Mouse (Mus musculus) urinary bladder, postnatal 4 days (tissue): ENCODE data around the gene Upk1a.

Experiments used
- DNase-seq, 2 experiments: peaks; one replicate each; pipeline ENCODE4 v3.0.0; 2021 to 2022; ENCODE audit warnings: low spot score in 2 of 2

Gene Upk1a

GRCm38 (mm10) chr7:30572969-30573368, 39.7 kb downstream of the Upk1a start:
- no peak for DNase-seq

- DNase-seq = no peak
Observed at GRCm38 (mm10) chr7:30572389-30572788, 40.3 kb downstream of the Upk1a start.

DNA sequence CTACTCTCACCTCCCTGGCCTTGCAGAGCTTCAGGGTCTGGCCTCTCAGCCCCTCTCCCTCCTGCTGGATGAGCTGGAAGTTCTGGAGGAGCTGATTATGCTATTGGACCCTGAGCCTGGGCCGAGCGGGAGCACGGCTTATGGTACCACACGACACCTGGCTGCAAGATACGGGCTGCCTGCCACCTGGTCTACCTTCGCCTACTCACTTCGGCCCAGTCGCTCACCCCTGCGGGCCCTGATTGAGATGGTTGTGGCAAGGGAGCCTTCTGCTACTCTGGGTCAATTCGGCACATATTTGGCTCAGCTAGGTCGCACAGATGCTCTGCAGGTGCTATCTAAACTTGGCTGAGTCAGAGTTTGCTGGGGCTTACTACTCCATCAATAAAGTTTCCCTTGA, 45.1 kb downstream of the Upk1a start:
- no peak for DNase-seq

GRCm38 (mm10) chr7:30566033-30566432, 46.6 kb downstream of the Upk1a start:
- DNase-seq = no peak

DNA sequence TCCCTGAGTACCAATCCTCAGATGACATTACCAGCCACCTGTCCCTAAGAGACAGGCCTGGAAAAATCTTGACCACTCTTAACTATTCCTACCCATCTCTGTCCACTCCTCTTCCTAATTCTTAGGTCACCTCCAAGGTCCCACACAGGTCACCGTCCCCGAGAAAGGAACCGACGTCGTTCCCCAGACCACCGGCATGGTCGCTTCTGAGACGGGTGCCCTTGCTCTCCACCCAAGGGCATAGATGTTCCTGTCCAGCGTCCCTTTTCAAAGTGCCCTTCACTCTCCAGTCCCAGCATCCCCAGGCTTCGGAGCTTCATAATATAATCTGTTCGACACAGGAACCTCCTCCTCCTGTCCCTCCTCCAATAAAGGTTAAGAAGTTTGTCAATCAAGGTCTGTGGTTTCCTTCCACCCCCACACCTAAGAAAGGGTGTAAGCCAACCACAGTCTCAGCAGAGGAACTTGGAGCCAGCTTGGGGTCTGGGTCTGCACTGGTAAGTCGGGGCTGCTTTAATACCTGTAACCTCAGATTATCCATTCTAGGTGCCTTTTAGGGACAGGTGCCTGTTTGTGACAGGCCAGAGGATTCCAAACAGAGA, 47.6 kb downstream of the Upk1a start, which contains the start of gene Igflr1:
Gene Igflr1 (plus strand): TSS at position 458 of the 602 bp plus-strand sequence.
- DNase-seq = no peak

DNA sequence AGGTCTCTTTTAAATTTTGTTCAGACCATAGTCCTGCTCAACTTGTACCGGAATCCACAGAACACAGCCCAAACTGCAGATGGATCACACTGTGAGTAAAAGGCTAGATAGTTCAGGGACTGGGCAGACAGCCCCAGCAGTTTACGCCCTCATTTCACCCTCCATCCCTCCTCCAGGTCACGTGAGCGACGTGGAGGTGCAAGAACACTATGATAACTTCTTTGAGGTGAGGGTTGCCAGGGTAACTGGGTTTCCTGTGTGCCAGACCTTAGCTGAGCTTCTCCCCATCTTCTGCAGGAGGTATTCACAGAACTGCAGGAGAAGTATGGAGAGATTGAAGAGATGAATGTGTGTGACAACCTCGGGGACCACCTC, 48.8 kb downstream of the Upk1a start:
- DNase-seq = no peak

GRCm38 (mm10) chr7:30563117-30563905, 49.3 kb downstream of the Upk1a start, which contains the start of the genes U2af1l4, Gm49396 and Psenen:
Gene U2af1l4, plus strand, starts transcription at chr7:30563301.
Gene Gm49396, plus strand, starts transcription at chr7:30563344.
Gene Psenen, minus strand, starts transcription at chr7:30563627.
- DNase-seq = peak; percentile 92 to 96

DNA sequence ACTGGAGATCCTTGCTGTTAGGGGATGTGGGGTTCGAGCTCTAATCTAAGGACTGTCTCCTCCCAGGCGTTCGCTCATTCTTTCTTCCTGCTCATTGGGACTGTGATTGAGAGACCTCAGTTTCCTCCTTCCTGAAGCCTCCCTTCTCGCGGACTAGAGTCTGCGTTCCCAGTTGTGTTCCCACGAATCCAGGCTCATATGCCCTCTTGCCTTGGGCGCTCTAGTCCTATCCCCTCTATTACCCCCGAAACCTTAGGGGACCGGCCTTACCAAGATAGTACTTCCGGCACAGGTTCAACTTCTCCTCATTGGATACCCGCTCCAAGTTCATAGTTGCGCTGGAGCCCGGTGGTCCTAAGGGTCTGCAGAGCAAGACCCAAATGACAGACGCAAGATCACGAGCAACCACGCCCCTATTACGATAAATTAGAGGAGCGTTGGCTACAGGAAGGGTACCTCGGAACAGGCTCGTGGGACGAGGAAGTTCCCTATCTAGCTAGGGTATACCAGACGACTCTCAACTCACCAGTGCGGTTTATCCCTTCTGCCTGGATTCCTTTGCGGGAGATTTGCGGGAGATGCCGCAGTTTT, 50.0 kb downstream of the Upk1a start:
- DNase-seq = no peak

GRCm38 (mm10) chr7:30560296-30560695, 52.4 kb downstream of the Upk1a start:
- no peak for DNase-seq

GRCm38 (mm10) chr7:30559443-30559954, 53.1 kb downstream of the Upk1a start, which contains the start of gene Lin37:
Gene Lin37, minus strand, starts transcription at chr7:30559838.
- DNase-seq = peak; percentile 94 to 95

GRCm38 (mm10) chr7:30558656-30559442, 53.8 kb downstream of the Upk1a start:
- DNase-seq = no peak

DNA sequence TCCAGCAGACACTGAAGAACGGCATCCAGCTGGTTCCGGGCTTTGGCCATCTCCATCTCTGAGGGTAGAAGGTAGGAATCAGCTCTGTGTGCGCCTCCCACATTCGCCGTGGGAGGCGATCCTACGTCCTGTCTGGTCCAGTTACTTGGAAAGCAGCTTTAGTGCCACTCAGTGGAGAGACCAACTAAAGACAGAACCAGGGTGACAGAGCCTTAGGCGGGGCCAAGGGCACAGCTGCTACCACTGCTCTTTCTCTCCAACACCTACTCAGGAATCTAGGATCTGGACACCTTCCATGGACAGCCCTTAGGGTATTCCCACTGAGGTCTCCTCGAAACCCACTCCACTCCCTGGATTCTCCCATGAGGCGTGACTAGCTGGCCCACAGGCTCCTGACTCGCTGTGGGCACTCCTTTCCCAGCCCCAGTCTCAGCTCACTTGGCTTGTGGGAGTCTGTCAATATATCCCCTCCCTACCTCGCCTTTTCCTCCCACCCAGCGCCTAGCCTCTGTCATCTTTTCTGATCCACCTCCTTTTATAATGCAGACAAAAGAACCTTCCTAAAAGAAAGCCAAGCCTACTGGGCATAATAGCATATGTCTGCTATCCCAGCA, 54.6 kb downstream of the Upk1a start:
- no peak for DNase-seq

DNA sequence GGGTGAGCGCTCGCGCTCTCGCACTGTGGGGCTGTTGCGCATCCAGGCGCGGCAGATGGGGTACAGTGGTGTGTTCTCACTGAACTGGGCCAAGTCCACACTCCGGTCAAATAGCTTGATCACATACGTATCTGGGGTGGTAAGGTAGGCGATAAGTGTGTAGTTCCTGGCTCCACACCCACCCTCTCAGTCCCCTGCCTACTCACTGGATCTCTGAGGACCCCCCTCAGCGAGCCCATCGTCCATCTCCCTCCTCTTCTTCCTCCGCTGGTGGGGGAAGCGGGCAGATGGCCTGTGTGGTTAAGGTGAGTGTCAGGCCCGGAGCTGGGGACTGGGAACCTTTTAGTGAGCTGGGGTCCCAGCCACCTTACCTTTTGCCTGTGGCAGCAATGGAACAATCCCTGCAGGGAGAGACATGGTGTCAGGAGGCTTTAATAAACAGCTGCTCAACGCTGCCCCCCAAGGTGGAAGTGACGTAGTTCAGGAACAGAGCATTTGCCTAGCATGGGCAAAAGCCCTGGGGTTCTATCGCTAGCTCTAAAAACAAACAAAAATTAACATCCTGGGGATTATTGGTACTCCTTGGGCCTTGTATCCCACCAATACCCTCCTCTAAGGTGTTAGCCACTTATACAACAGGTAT, 55.6 kb downstream of the Upk1a start:
- no peak for DNase-seq

DNA sequence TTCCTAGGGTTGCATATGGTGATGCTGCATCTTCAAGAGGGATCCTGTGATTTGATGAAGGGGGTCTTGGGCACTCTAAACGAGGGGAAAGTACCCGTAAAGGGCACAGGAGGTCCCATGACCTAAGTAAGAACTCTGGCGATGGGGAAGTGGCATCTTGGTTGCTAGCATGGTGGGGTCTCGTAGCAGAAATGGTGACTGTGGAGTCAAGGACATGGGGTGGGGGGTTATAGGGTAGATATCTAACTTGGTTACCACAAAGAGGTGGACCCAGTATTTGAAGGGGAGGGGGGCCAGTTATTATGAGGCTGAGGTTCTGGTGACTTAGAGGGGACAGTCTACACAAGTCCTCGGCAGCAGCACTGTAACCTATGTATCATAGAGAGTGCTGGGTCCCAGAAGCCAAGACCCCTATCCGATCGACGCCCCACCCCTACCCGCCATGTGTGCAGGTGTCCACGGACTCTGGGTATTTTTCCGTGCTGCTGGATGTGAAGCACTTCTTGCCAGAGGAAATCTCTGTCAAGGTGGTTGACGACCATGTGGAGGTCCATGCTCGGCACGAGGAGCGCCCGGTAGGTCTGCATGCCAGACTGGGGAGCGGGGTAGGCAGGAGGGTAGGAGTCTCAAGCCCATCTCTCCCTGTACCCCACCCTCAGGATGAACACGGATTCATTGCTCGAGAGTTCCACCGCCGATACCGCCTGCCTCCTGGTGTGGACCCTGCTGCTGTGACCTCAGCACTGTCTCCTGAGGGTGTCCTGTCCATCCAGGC, 58.6 kb downstream of the Upk1a start:
- DNase-seq = no peak
